Mouse (Mus musculus) megakaryocyte, embryonic 14.5 days (primary cell): ENCODE measurements around the gene Ppp2r1b.

Experiments used
- FLI1 ChIP-seq: IDR thresholded peaks from 2 replicates; pipeline ENCODE4 v1.6.1; 2012; ENCODE audit warnings: low read length, inconsistent platforms, mixed read lengths
- GATA1 ChIP-seq: IDR thresholded peaks from 3 replicates; pipeline ENCODE4 v1.6.1; 2012; ENCODE audit warnings: mixed read lengths, low read length, inconsistent platforms, borderline replicate concordance

DNA sequence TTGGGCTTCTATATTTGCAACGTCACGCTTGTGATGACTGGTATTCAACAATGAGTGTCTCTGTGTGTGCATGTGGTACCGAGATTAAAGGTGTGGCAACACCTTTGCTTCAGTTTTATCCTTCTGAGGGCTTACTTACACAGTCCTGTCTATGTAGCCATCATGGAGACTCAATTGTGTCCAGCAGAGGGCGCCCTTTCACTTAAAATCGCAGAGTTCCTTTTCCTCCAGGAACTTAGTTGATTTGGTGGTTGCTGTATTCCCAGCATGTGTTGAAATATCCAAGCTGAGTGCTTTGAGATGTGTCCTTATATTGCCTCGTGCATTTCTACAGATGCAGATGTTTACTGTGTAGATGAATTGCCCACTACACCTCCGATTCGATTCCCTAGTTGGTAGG, 4.1 kb downstream of the Ppp2r1b start:
- TF ChIP-seq GATA1 = no peak
- TF ChIP-seq FLI1 = no peak
